Mouse (Mus musculus): ENCODE data around the gene Vmn1r151. TPM values are rescaled to one million over a fixed set of nuclear protein-coding genes. Genes with fewer than 3 reads are reported as not detected.
"Not testable (repeated sequence)": the region's sequence is repeated elsewhere in the genome, so short reads cannot be mapped to it uniquely, and the experiment has no call there.

Vmn1r151 gene
- not detected in 2 replicates for polyA plus RNA-seq (2016; fragmentation: Nextera tagmentation; extraction: Ambion mirVana)

DNA sequence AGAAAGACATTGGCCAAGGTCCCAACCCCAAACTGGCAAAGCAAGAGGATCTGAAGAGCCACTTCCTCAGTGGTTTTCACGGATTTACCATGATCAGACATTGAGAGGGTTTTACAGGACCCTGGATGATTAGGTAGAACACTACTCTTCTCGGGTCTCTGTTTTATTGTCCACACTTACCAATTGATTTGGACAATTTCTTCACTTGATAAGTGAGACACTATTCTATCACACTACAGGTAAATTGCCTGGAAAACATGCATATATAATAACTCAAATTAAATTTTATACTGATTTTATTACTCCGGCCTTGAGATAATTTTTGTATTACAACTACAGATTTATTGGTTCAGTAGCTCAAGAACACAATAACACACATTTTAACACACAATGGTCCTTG, at the start of gene Vmn1r151:
Vmn1r151 (minus strand) TSS at position 101 of the 400 bp plus-strand sequence.
- WGBS, result 62% methylated on average over 2 of the region's 3 CpGs
- not testable (repeated sequence) for H3K4me2 ChIP-seq; H3K4me3 ChIP-seq (replicated peaks); ATAC-seq (ENCODE audit: insufficient number of reproducible peaks, insufficient read depth, low FRiP score, low TSS enrichment, low read depth); H3K36me3 ChIP-seq; H3K27me3 ChIP-seq; H3K4me1 ChIP-seq (replicated peaks); H3K9ac ChIP-seq (replicated peaks); H3K9me3 ChIP-seq; H3K27ac ChIP-seq

DNA sequence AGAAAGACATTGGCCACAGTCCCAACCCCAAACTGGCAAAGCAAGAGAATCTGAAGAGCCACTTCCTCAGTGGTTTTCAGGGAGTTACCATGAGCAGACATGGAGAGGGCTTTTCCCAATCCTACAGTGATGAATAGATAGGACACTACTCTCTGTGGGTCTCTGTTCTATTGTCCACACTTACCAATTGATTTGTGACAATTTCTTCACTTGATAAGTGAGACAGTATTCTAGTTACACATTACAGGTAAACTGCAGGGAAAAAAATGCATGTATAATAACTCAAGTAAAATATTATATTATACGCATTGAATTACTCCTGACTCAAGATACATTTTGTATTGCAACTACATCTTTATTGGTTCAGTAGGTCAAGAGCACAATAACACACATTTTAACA, 35.3 kb upstream of the Vmn1r151 start, which contains the start of gene Gm8677:
Gm8677 (minus strand) TSS at position 101 of the 400 bp plus-strand sequence.
- WGBS, result no CpG with 5 or more reads among the region's 1 CpGs
- not testable (repeated sequence) for H3K36me3 ChIP-seq; H3K4me2 ChIP-seq; H3K27ac ChIP-seq; H3K27me3 ChIP-seq; ATAC-seq (ENCODE audit: insufficient number of reproducible peaks, insufficient read depth, low FRiP score, low TSS enrichment, low read depth); H3K9ac ChIP-seq (replicated peaks); H3K4me3 ChIP-seq (replicated peaks); H3K4me1 ChIP-seq (replicated peaks); H3K9me3 ChIP-seq

DNA sequence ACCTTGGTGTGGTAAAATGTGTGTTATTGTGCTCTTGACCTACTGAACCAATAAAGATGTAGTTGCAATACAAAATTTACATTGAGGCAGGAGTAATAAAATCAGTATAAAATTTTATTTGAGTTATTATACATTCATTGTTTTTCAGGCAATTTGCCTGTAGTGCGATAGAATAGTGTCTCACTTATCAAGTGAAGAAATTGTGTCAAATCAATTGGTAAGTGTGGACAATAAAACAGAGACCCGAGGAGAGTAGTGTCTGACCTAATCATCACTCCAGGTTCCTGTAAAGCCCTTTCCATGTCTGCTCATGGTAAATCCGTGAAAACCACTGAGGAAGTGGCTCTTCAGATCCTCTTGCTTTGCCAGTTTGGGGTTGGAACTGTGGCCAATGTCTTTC, 23.2 kb upstream of the Vmn1r151 start, which contains the start of gene Vmn1r152:
Vmn1r152 (plus strand) TSS at position 301 of the 400 bp plus-strand sequence.
- H3K27me3 ChIP-seq; H3K36me3 ChIP-seq; H3K9me3 ChIP-seq; H3K4me2 ChIP-seq; ATAC-seq (ENCODE audit: insufficient number of reproducible peaks, insufficient read depth, low FRiP score, low TSS enrichment, low read depth); H3K4me3 ChIP-seq (replicated peaks); H3K27ac ChIP-seq; H3K4me1 ChIP-seq (replicated peaks); H3K9ac ChIP-seq (replicated peaks): not testable (repeated sequence)
- WGBS, result no CpG with 5 or more reads among the region's 3 CpGs

GRCm38 (mm10) chr7:22463975-22464374, 35.5 kb downstream of the Vmn1r151 start, which contains the start of gene Gm10665:
Gene Gm10665, minus strand, starts transcription at chr7:22464075.
- ATAC-seq (ENCODE audit: insufficient number of reproducible peaks, insufficient read depth, low FRiP score, low TSS enrichment, low read depth); H3K9me3 ChIP-seq; H3K27ac ChIP-seq; H3K4me2 ChIP-seq; H3K27me3 ChIP-seq; H3K4me3 ChIP-seq (replicated peaks); H3K36me3 ChIP-seq; H3K4me1 ChIP-seq (replicated peaks); H3K9ac ChIP-seq (replicated peaks): not testable (repeated sequence)
- WGBS, result no CpG with 5 or more reads among the region's 5 CpGs

Other genes starting within 250 kb of the Vmn1r151 start
- not detected in 2 replicates for gene Gm4187, start 170.0 kb downstream of the Vmn1r151 start, polyA plus RNA-seq (2016; fragmentation: Nextera tagmentation; extraction: Ambion mirVana)
- gene Gm8660, start 128.6 kb downstream of the Vmn1r151 start, polyA plus RNA-seq (2016; fragmentation: Nextera tagmentation; extraction: Ambion mirVana), result not detected in 2 replicates
- gene Vmn1r148, start 86.1 kb downstream of the Vmn1r151 start, polyA plus RNA-seq (2016; fragmentation: Nextera tagmentation; extraction: Ambion mirVana), result not detected in 2 replicates
- gene Vmn1r149, start 61.4 kb downstream of the Vmn1r151 start, polyA plus RNA-seq (2016; fragmentation: Nextera tagmentation; extraction: Ambion mirVana), result not detected in 2 replicates
- gene Gm10665, start 35.6 kb downstream of the Vmn1r151 start, polyA plus RNA-seq (2016; fragmentation: Nextera tagmentation; extraction: Ambion mirVana), result not detected in 2 replicates
- not detected in 2 replicates for gene Vmn1r152, start 23.3 kb upstream of the Vmn1r151 start, polyA plus RNA-seq (2016; fragmentation: Nextera tagmentation; extraction: Ambion mirVana)
- gene Gm8677, start 35.2 kb upstream of the Vmn1r151 start, polyA plus RNA-seq (2016; fragmentation: Nextera tagmentation; extraction: Ambion mirVana), result not detected in 2 replicates
- not detected in 2 replicates for gene Gm4201, start 65.7 kb upstream of the Vmn1r151 start, polyA plus RNA-seq (2016; fragmentation: Nextera tagmentation; extraction: Ambion mirVana)
- gene Gm4565, start 88.4 kb upstream of the Vmn1r151 start, polyA plus RNA-seq (2016; fragmentation: Nextera tagmentation; extraction: Ambion mirVana), result not detected in 2 replicates
- gene Vmn1r155, start 158.3 kb upstream of the Vmn1r151 start, polyA plus RNA-seq (2016; fragmentation: Nextera tagmentation; extraction: Ambion mirVana), result not detected in 2 replicates
- gene Gm8693, start 192.6 kb upstream of the Vmn1r151 start, polyA plus RNA-seq (2016; fragmentation: Nextera tagmentation; extraction: Ambion mirVana), result not detected in 2 replicates
- not detected in 2 replicates for gene Gm4567, start 220.0 kb upstream of the Vmn1r151 start, polyA plus RNA-seq (2016; fragmentation: Nextera tagmentation; extraction: Ambion mirVana)